Mouse (Mus musculus) heart, adult 2 months (tissue): ENCODE results near the gene Tigd3. TPM values are rescaled to one million over a fixed set of nuclear protein-coding genes. Genes with fewer than 3 reads are reported as not detected.

Experiments
- DNase-seq, 2 experiments: peaks; one replicate each; pipeline ENCODE4 v3.0.0; 2021
- H3K27ac ChIP-seq: fragments of 200-600 bp; 2 replicates; pipeline ENCODE4 v1.8.1; 2022
- H3K27me3 ChIP-seq: fragments of 200-500 bp; 2 replicates; pipeline ENCODE4 v1.6.1; 2012; ENCODE audit warnings: mild to moderate bottlenecking, low read length, inconsistent platforms, mixed read lengths; ENCODE audit not compliant: control insufficient read depth, insufficient read depth
- H3K36me3 ChIP-seq: fragments of 200-500 bp; 2 replicates; pipeline ENCODE4 v1.6.1; 2012; ENCODE audit warnings: low read length, inconsistent platforms; ENCODE audit not compliant: control insufficient read depth, insufficient read depth
- H3K4me1 ChIP-seq: fragments of 200-500 bp; 2 replicates; pipeline ENCODE4 v1.6.1; 2011; ENCODE audit warnings: low read length; ENCODE audit not compliant: control insufficient read depth, insufficient read depth
- H3K4me3 ChIP-seq: fragments of 200-600 bp; 2 replicates; pipeline ENCODE4 v1.8.1; 2022
- H3K79me2 ChIP-seq: fragments of 200-500 bp; replicated peaks from 2 replicates; pipeline ENCODE4 v1.6.1; 2012; ENCODE audit warnings: mild to moderate bottlenecking, inconsistent platforms, low read length, moderate library complexity, mixed read lengths; ENCODE audit not compliant: control insufficient read depth, insufficient read depth
- H3K9ac ChIP-seq: fragments of 200-500 bp; 2 replicates; pipeline ENCODE4 v1.6.1; 2012; ENCODE audit warnings: low read depth, mild to moderate bottlenecking, control low read depth, inconsistent platforms, low read length, mixed read lengths
- CTCF ChIP-seq: fragments of 200-600 bp; IDR thresholded peaks from 2 replicates; pipeline ENCODE4 v1.8.1; 2022; ENCODE audit warnings: antibody characterized with exemption, mild to moderate bottlenecking, moderate library complexity
- EP300 ChIP-seq: fragments of 200-500 bp; IDR thresholded peaks from 2 replicates; pipeline ENCODE4 v1.6.1; 2011; ENCODE audit warnings: low read depth, low read length, control low read depth; ENCODE audit not compliant: insufficient read depth
- POLR2A ChIP-seq: fragments of 200-500 bp; IDR thresholded peaks from 2 replicates; pipeline ENCODE4 v1.6.1; 2011; ENCODE audit warnings: mild to moderate bottlenecking, low read depth, low read length, control low read depth; ENCODE audit not compliant: insufficient read depth
- WGBS: fragments of 180-500 bp; shearing (Covaris S2); methylation state at CpG from one replicate; pipeline ENCODE4 v1.1.7; 2018; 5-methylcytosine and 5-hydroxymethylcytosine counted together
- intact Hi-C: fragments of 180-260 bp; cut with DNase I; formaldehyde crosslinking; loops from one replicate; pipeline ENCODE4 v1.15.1; 2025
- polyA plus RNA-seq: library from polyadenylated mRNA; depleted of rRNA; stranded (reverse); fragments of >200 nt; gene quantifications from 2 replicates; pipeline ENCODE4 v1.2.3, GENCODE M21; 2012
- total RNA-seq, 2 experiments: library from RNA; stranded (reverse); gene quantifications; 2 replicates each; pipeline ENCODE4 v1.2.3; 2021

Gene Tigd3
- total and polyA plus RNA-seq, 3 experiments = 0.14 to 0.47 (median 0.25) TPM

DNA sequence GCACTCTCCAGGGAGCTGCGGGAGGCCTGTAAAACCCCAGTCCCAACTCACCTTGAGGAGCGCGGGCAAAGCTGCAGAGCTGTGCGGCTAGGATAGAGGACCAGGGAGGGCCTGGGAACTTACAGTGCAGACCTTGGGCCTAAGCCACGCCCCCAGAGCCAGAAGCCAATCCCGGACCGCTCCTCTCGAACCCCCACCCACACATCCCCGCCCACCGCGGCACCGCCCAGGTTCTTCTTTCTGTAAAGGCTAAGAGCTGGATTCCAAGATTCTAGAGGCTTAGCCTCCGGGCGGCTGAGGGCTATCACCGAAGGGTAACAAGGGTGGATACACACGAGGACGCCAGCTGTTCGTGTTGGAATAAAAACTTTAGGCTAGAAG, 30.8 kb upstream of the Tigd3 start, which contains the start of gene Cdc42ep2:
Gene Cdc42ep2, minus strand, starts transcription at position 104 of the 381 bp plus-strand sequence.
- Histone ChIP-seq H3K9ac (peak within 1 kb of the TSS; percentile 90), H3K4me1 (peaks cover 18% of the 10 kb centered on the region), H3K27me3 (no peaks in the 10 kb centered on the region), H3K4me3 (peak within 1 kb of the TSS; percentile 80), H3K27ac (peak within 1 kb of the TSS; percentile 98), H3K36me3 (no peaks in the 10 kb centered on the region; the same call in 1 of the 2 replicates), H3K79me2 (0 out of 2 replicates have a peak, but pooled peaks cover 3% of the 10 kb centered on the region)
- intact Hi-C loops = loop anchor here (1.0 to 2.0 kb wide), 2 partner anchors 16 to 32 kb away; no protein-coding TSS in a partner anchor
- peak; percentile 96 to 97 for DNase-seq
- WGBS = under 1% methylated on average over 18 of the region's 18 CpGs
- TF ChIP-seq EP300 (peak; percentile 70), POLR2A (peak; percentile 98), CTCF (no peak)

DNA sequence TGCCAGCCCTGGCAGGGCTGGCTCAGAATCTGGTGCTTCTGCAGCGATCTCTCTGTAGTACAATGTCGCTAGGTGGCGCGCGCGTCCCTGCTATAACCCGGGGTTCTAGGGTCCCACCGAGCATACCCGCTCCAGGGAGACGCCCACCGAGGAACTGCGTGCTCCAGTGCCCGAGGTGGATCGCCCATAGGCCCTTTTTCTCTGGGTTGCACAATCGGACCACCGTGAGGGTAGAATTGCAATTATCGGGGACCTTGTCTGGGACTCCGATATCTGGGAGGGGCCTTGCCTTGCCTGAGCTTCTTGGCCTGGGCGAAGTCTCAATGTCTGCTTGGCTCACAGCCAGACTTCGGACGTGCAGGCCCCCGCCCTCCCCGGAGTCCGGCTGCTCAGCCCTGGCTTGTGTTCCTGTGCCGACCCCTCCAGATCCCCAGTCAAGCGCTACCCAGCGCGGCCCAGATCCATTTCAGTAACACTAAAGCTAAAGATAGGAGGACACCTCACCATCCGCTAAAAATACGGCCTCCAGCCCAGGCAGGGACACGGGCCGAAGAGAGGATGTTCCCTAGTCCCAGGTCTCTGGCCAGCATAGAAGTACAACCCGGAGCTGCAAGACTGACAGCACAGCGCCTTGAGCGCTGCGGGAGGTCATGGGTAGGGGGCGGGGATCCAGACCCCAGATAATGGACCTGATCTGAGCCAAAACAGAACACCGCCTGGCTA, 30.2 kb upstream of the Tigd3 start:
- H3K4me1 ChIP-seq = peaks cover 14% of the 10 kb centered on the region
- under 1% methylated on average over 38 of the region's 38 CpGs for WGBS
- peak overlapping the region; percentile 90 for H3K9ac ChIP-seq
- no peaks in the 10 kb centered on the region for H3K27me3 ChIP-seq
- intact Hi-C loops = loop anchor here (1.0 to 2.0 kb wide), 3 partner anchors 17 to 91 kb away; partner anchors contain the start of gene Capn1
- no peaks in the 10 kb centered on the region; the same call in 1 of the 2 replicates for H3K36me3 ChIP-seq
- peak overlapping the region; percentile 98 for H3K27ac ChIP-seq
- H3K4me3 ChIP-seq = peak overlapping the region; percentile 80
- peak; percentile 66; the same call in 1 of the 2 replicates for TF ChIP-seq EP300
- TF ChIP-seq POLR2A = peak; percentile 32; the same call in 1 of the 2 replicates
- peak; percentile 86 for TF ChIP-seq CTCF
- 0 out of 2 replicates have a peak, but pooled peaks cover 3% of the 10 kb centered on the region for H3K79me2 ChIP-seq
- DNase-seq = peak; percentile 92 to 95

DNA sequence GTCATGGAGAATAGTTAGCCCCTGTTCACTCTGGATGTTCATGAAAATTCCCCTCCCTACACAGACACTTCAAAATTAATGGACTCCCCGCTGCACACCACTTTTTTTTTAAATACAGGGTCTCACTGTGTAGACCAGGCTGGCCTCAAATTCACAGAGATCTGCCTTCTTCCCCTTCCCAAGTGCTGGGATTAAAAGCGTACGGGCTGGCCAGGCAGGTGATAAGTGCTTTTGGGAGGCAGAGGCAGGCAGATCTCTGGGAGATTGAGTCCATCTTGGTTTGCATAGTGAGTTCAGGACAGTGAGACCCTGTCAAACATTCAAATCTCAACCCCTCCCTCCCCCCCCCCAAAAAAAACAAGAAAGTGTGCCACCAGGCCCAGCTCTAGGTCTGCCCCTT, 29.0 kb upstream of the Tigd3 start:
- TF ChIP-seq CTCF (no peak), EP300 (no peak), POLR2A (no peak)
- whole genome bisulfite sequencing = 74% methylated on average over 3 of the region's 3 CpGs
- no peak for DNase-seq
- Histone ChIP-seq H3K9ac (peak overlapping the region; percentile 10), H3K4me1 (peaks cover 12% of the 10 kb centered on the region), H3K79me2 (0 out of 2 replicates have a peak, but pooled peaks cover 5% of the 10 kb centered on the region), H3K36me3 (no peaks in the 10 kb centered on the region; the same call in 1 of the 2 replicates), H3K27me3 (no peaks in the 10 kb centered on the region), H3K27ac (peak overlapping the region; percentile 98), H3K4me3 (peak overlapping the region; percentile 80)
- intact Hi-C loops = loop anchor here (2.0 kb wide), 1 partner anchor 92 kb away; the partner anchor contains the start of gene Capn1

DNA sequence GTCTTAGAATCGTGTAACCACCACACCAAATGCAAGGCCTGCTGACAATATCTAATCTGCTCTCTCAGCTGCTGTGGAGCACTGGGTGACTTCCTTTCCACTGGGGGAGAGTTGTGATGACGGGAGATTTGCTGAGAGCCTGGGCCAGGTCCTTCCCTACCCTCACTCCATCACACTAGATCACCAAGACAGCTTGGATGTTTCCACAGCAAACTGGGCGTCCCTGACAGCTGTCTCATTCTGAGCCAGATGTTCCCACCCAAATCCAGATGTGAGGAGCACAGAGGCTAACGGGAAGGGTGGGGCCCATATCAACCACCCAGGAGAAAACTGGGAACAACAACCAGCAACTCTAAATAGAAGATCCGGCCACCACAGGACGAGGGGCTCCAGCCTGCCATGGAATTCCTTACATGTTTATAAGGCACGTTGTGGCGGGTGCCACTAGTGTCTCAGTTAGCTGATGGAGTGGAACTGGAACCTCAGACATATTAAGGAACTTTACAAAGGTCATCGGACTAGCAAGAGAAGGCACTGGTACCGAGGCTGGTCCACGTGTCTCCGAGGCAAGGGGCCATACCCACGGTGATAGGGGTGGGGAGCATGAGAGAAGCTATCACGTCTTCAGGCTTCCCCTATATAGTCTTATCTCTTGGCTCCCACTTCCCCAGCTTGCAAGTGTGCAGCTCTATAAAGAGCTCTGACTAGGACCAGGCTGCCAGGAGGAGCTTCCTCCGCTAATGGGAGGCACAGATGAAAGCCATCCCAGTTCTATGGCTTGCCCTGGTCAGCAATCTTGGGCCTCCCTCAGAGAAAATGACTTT, 28.4 kb upstream of the Tigd3 start:
- H3K27ac ChIP-seq = peak overlapping the region; percentile 98
- no peaks in the 10 kb centered on the region for H3K27me3 ChIP-seq
- H3K36me3 ChIP-seq = no peaks in the 10 kb centered on the region; the same call in 1 of the 2 replicates
- peak overlapping the region; percentile 30 for H3K9ac ChIP-seq
- H3K79me2 ChIP-seq = peaks cover 5% of the 10 kb centered on the region; the same call in 1 of the 2 replicates
- H3K4me1 ChIP-seq = peaks cover 12% of the 10 kb centered on the region
- peak; percentile 96 for TF ChIP-seq EP300
- TF ChIP-seq CTCF = no peak
- TF ChIP-seq POLR2A = peak; percentile 54; the same call in 1 of the 2 replicates
- 26% methylated on average over 15 of the region's 15 CpGs for WGBS
- peak; percentile 63 to 77 for DNase-seq
- intact Hi-C loops = loop anchor here (2.0 kb wide), 1 partner anchor 92 kb away; the partner anchor contains the start of gene Capn1
- peak overlapping the region; percentile 40 for H3K4me3 ChIP-seq

DNA sequence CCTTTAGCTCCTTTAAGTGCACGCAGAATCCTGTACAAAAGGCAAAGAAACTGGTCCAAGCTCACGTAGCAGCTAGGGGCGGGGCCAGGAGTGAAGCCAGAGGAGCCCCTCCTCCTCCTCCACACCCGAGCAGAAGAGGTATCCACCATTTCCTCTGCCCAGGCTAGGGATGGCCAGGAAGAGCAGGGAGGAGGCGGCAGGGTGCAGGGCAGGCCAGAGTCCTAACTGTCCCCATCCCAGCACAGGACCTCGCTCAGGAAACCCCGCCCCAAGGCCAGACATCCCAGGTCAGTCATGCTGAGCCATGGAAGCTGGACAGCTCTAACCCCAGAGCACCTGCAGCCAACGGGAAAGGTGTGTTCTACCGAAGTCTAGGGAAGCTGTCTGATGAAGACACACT, 27.8 kb upstream of the Tigd3 start:
- Histone ChIP-seq H3K36me3 (peaks cover 2% of the 10 kb centered on the region), H3K79me2 (peaks cover 7% of the 10 kb centered on the region; the same call in 1 of the 2 replicates), H3K27ac (peak overlapping the region; percentile 98), H3K4me3 (peak overlapping the region; percentile 40), H3K4me1 (peaks cover 12% of the 10 kb centered on the region), H3K9ac (peak overlapping the region; percentile 30), H3K27me3 (no peaks in the 10 kb centered on the region)
- WGBS = 24% methylated on average over 9 of the region's 9 CpGs
- no peak for TF ChIP-seq CTCF
- peak; percentile 73; the same call in 1 of the 2 replicates for TF ChIP-seq EP300
- intact Hi-C loops = loop anchor here (2.0 kb wide), 1 partner anchor 93 kb away; the partner anchor contains the start of gene Capn1
- DNase-seq = peak; percentile 63 to 64
